Mouse (Mus musculus) limb, embryonic 14.5 days (tissue): ENCODE results near the gene Tmem116. TPM values are rescaled to one million over a fixed set of nuclear protein-coding genes. Genes with fewer than 3 reads are reported as not detected.
A peak's percentile ranks its signal among the peaks of the same experiment; 100 is the strongest.

Experiments used
- ATAC-seq: fragments of 200-750 bp; cut with Nextera tagmentation; 2 replicates; pipeline ENCODE4 v1.8.0; 2017; ENCODE audit warnings: low read depth, moderate number of reproducible peaks, moderate TSS enrichment; ENCODE audit not compliant: low FRiP score
- DNase-seq: peaks from one replicate; pipeline ENCODE4 v3.0.0-alpha.2; 2015; ENCODE audit warnings: low spot score
- H3K27ac ChIP-seq: fragments of 300-500 bp; sonication (generic); replicated peaks from 2 replicates; pipeline ENCODE4 v1.5.1; 2014; ENCODE audit warnings: low read depth, mild to moderate bottlenecking, low read length, moderate library complexity, mixed read lengths
- H3K27me3 ChIP-seq: fragments of 300-500 bp; sonication (generic); 2 replicates; pipeline ENCODE4 v1.6.1; 2014; ENCODE audit warnings: low read length, mixed read lengths; ENCODE audit not compliant: control insufficient read depth, insufficient read depth
- H3K36me3 ChIP-seq: fragments of 300-500 bp; sonication (generic); 2 replicates; pipeline ENCODE4 v1.6.1; 2014; ENCODE audit warnings: mild to moderate bottlenecking, low read length, moderate library complexity, mixed read lengths; ENCODE audit not compliant: control insufficient read depth, insufficient read depth
- H3K4me1 ChIP-seq: fragments of 300-500 bp; sonication (generic); 2 replicates; pipeline ENCODE4 v1.6.1; 2014; ENCODE audit warnings: antibody characterized with exemption, low read length, mixed read lengths; ENCODE audit not compliant: control insufficient read depth, insufficient read depth
- H3K4me2 ChIP-seq: fragments of 300-500 bp; sonication (generic); replicated peaks from 2 replicates; pipeline ENCODE4 v1.6.1; 2014; ENCODE audit warnings: low read depth, mild to moderate bottlenecking, low read length, moderate library complexity; ENCODE audit not compliant: severe bottlenecking
- H3K4me3 ChIP-seq: fragments of 300-500 bp; sonication (generic); replicated peaks from 2 replicates; pipeline ENCODE4 v1.5.1; 2014; ENCODE audit warnings: low read length
- H3K9ac ChIP-seq: fragments of 300-500 bp; sonication (generic); 2 replicates; pipeline ENCODE4 v1.6.1; 2014; ENCODE audit warnings: mild to moderate bottlenecking, low read depth, low read length, moderate library complexity; ENCODE audit not compliant: severe bottlenecking
- H3K9me3 ChIP-seq: fragments of 300-500 bp; sonication (generic); 2 replicates; pipeline ENCODE4 v1.6.1; 2016; ENCODE audit warnings: low read length; ENCODE audit not compliant: control insufficient read depth
- POLR2A ChIP-seq: fragments of 200-500 bp; IDR thresholded peaks from 2 replicates; pipeline ENCODE4 v1.8.0; 2012; ENCODE audit warnings: inconsistent platforms, mild to moderate bottlenecking, moderate library complexity, borderline replicate concordance; ENCODE audit not compliant: insufficient read depth, insufficient read length; ENCODE audit errors: extremely low read depth
- WGBS: fragments of 180-500 bp; shearing (Covaris S2); extraction: QIAGEN DNeasy Blood & Tissue Kit; methylation state at CpG from one replicate; pipeline ENCODE4 v1.1.7; 2014; 5-methylcytosine and 5-hydroxymethylcytosine counted together
- polyA plus RNA-seq, 2 experiments: library from polyadenylated mRNA; depleted of rRNA in 1 of 2; stranded (reverse) in 1 of 2; unstranded in 1 of 2; fragments of >200 nt; fragmentation: Nextera tagmentation in 1 of 2; extraction: Ambion mirVana in 1 of 2; gene quantifications; 2 replicates each; pipeline versions ENCODE4 v1.2.1 to v1.2.3; 2012 to 2014

The Tmem116 gene
- polyA plus RNA-seq, 2 experiments = 2.9 to 3.4 TPM

DNA sequence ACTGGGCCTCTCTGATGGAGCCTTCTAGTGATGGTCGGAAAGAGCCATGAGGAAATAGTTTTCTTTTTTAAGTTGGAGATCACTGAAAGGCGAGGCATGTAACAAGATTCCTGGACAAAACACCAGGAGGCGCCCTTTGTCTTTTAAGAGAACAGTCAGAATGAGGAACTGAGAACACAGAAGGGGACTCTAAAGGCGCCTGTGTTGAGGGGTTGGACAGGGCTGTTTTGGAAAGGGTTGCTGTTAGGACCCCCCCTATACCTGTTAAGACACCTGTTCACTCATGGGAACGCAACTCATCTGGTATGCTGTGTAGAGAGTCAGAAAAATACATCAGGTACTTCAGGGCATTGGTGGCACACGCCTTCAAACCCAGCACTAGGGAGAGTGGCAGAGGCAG is 1.7 kb upstream of the Tmem116 start:
- 71% methylated on average over 6 of the region's 6 CpGs for WGBS

GRCm38 (mm10) chr5:121450476-121450875 is 1.2 kb upstream of the Tmem116 start:
- WGBS = 81% methylated on average over 9 of the region's 9 CpGs
- Histone ChIP-seq H3K4me1 (peaks cover 20% of the 10 kb centered on the region), H3K9ac (no peak overlapping the region), H3K27ac (no peak overlapping the region), H3K27me3 (no peaks in the 10 kb centered on the region), H3K4me2 (no peak overlapping the region), H3K36me3 (peaks cover 42% of the 10 kb centered on the region), H3K9me3 (no peaks in the 10 kb centered on the region), H3K4me3 (no peak overlapping the region)
- DNase-seq (no peak), ATAC-seq (no peak)
- no peak for TF ChIP-seq POLR2A

More for the DNA sequence above, 1.7 kb upstream of the Tmem116 start:
- peaks cover 20% of the 10 kb centered on the region for H3K4me1 ChIP-seq
- no peaks in the 10 kb centered on the region for H3K27me3 ChIP-seq
- no peak overlapping the region for H3K9ac ChIP-seq
- TF ChIP-seq POLR2A = no peak
- no peak overlapping the region for H3K27ac ChIP-seq
- H3K4me3 ChIP-seq = no peak overlapping the region
- peaks cover 47% of the 10 kb centered on the region for H3K36me3 ChIP-seq
- H3K9me3 ChIP-seq = no peaks in the 10 kb centered on the region
- no peak overlapping the region for H3K4me2 ChIP-seq
- ATAC-seq = no peak
- DNase-seq = peak; percentile 63

DNA sequence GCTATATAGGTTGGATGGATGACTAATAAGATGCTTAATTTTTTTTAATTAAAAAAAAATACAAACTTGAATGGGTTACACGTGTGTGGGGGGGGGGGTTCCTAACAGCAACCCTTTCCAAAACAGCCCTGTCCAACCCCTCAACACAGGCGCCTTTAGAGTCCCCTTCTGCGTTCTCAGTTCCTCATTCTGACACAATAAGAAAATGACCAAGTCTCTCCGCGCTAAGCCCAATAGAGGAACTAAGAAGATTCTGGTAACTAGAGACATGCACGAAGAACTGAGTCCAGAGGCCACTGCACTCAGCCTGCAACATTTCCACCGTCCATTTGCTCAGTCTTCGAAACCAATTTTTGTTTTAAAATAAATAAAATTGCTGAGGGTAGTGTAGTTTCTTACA is 490 bp upstream of the Tmem116 start:
- DNase-seq (no peak), ATAC-seq (no peak)
- Histone ChIP-seq H3K27ac (peak overlapping the region; percentile 90; the same call in 1 of the 2 replicates), H3K9me3 (no peaks in the 10 kb centered on the region), H3K9ac (peak overlapping the region; percentile 94), H3K4me2 (peak overlapping the region; percentile 85), H3K4me3 (peak overlapping the region; percentile 97), H3K4me1 (peaks cover 20% of the 10 kb centered on the region), H3K27me3 (no peaks in the 10 kb centered on the region), H3K36me3 (peaks cover 34% of the 10 kb centered on the region)
- TF ChIP-seq POLR2A = no peak
- 25% methylated on average over 8 of the region's 8 CpGs for WGBS

GRCm38 (mm10) chr5:121452026-121452869 is 555 bp downstream of the Tmem116 start, which contains the start of gene Erp29:
TSS of gene Erp29 (minus strand) at chr5:121452506.
- Histone ChIP-seq H3K4me3 (peak within 1 kb of the TSS; percentile 97), H3K4me2 (peak within 1 kb of the TSS; percentile 85), H3K9ac (peak within 1 kb of the TSS; percentile 94), H3K27ac (peak within 1 kb of the TSS; percentile 91), H3K36me3 (peaks cover 24% of the 10 kb centered on the region), H3K27me3 (no peaks in the 10 kb centered on the region), H3K9me3 (no peaks in the 10 kb centered on the region), H3K4me1 (peaks cover 20% of the 10 kb centered on the region)
- TF ChIP-seq POLR2A = peak; percentile 96
- DNase-seq (peak; percentile 97), ATAC-seq (peak; percentile 93)
- 0% methylated on average over 48 of the region's 97 CpGs for WGBS

- WGBS = 8% methylated on average over 9 of the region's 9 CpGs
- H3K4me3 ChIP-seq = peak overlapping the region; percentile 97
- H3K9me3 ChIP-seq = no peaks in the 10 kb centered on the region
- H3K27me3 ChIP-seq = no peaks in the 10 kb centered on the region
- peak; percentile 5; the same call in 1 of the 2 replicates for ATAC-seq
- TF ChIP-seq POLR2A = no peak
- peaks cover 20% of the 10 kb centered on the region for H3K4me1 ChIP-seq
- H3K27ac ChIP-seq = peak overlapping the region; percentile 91
- peaks cover 17% of the 10 kb centered on the region for H3K36me3 ChIP-seq
- peak overlapping the region; percentile 94 for H3K9ac ChIP-seq
- DNase-seq = peak; percentile 36
- H3K4me2 ChIP-seq = peak overlapping the region; percentile 75
Measured at GRCm38 (mm10) chr5:121452906-121453305, 1.2 kb downstream of the Tmem116 start.
